Mouse (Mus musculus): ENCODE results near the gene Cpne9.

The Cpne9 gene

DNA sequence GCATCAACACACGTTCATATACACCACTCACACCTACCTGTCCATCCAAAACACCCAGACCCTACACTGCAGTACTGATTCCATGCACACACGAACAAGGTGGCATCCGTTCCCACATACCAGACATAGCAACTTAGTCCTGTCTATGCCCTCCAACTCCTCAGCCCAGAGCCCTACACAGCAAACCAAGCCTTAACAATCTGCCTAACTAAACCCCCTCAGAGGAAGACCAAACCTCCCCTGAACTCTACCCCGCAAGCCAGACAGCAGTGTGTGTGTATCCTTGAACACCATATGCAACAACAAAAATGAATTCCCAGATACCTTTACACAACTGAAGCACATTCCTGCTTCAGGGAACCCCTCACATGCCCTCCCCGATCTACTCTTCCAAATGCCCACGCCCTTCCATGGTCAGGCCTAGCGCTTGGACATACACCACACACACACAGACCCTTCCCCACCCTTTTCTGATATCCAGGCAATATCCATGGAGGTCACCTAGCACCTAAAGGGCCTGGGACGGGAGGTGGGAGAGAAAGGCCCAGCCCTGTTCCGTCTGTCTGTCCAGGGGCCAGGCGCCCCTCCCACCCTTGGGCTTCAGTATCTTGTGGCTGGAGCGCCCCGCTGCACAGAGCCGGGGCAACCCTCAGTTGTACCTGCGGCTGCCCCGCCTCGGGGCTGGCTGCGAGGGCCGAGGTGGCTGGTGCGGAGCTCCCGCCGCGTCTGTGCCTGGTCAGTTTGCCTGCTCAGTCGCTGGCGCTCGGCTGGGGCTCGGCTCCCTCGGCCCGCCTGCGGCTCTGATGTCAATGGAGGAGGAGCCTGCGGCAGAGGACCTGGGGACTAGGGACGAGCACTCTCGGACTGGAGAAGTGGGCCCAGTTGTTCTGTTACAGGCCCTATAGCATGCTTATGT lies 61.3 kb downstream of the Cpne9 start, which contains the start of gene Camk1:
Gene Camk1, minus strand, starts transcription at position 808 of the 916 bp plus-strand sequence.
- peak; percentile 79 for DNase-seq

DNA sequence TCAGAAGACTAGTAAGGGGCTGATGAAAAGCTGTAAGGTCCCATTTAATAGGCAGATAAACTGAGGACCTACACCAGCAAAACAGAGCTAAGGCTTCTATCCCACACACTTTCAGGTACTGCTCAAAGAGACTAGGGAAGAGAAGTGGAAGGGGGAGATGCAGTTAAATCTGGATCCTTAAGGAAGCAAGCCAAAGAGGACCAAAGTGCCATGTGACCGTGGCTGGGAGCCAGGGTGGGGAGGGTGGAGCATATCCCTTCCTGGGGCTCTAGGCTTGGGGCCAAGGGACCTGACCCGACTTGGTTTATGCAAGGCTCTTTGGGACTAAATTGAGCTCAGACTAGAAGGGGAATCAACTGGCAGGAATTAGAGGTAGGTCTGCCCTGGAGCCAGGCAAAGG lies 62.2 kb downstream of the Cpne9 start:
- peak; percentile 56 for DNase-seq

DNA sequence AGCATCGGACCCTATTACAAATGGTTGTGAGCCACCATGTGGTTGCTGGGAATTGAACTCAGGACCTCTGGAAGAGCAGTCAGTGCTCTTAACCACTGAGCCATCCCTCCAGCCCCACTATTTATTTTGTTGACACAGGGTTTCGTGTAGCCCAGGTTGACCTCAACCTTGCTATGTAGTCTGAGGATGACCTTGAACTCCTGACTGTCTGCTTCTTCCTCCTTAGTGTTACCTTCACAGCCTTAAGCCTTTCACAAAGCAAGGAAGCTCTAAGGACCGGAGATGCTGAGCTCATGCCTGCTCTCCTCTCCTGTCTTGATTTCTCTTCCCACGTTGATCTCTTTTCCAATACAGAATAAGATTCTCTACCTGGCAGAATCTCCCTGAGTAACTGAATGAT lies 64.8 kb downstream of the Cpne9 start:
- DNase-seq: no peak

DNA sequence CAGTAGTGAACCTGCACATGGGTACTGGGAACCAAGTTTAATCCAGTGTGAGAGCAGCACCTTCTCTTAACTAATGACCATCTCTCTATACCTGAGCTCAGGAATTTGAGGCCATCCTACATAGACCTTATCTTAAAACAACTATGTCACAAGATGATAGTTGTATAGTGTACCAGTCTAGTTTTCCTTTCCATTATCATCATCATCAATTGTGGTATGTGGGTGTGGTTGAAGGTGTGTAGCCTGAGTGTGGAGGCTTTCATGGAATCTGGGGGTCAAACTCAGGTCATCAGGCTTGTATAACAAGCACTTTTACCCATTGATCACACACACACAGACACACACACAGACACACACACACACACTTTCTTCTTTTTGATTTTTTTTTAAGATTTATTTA lies 68.4 kb downstream of the Cpne9 start:
- no peak for DNase-seq

DNA sequence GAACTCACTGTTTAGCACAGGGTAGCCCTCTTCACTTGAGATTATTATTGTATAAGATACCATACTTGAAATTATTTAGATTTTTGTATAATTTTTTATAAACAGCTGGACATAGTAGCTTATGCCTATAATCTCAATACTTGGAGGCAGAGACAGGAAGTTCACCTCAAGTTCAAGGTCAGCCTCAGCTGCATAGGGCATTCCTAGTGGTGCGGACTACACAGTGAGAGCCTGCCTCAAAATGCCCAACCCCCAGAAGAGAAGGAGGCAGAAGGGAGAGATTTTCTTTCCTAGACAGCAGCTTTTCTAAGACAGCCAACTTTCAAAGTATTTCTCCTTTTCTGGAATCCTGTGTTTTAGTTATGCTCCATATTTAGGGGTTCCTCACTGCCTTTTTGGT lies 69.1 kb downstream of the Cpne9 start:
- DNase-seq: no peak

DNA sequence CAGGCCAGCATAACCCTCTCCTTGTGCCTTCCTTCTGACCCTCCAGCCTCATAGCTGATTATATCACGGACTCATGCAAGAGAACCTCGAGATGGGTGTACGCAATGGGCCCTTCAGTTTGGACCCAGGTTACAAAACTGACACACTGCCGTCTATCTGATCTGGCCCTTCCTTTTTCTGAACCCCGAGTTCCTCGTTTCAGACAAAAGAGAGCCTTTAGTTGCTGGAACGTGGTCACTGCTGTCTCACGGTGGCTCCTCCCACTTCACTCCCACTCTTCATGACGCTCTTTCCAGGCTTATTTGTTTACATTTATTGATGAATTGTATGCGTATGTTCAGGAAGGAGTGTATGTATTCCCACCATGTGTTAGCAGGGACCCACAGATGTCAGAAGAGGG lies 69.5 kb downstream of the Cpne9 start:
- no peak for DNase-seq

DNA sequence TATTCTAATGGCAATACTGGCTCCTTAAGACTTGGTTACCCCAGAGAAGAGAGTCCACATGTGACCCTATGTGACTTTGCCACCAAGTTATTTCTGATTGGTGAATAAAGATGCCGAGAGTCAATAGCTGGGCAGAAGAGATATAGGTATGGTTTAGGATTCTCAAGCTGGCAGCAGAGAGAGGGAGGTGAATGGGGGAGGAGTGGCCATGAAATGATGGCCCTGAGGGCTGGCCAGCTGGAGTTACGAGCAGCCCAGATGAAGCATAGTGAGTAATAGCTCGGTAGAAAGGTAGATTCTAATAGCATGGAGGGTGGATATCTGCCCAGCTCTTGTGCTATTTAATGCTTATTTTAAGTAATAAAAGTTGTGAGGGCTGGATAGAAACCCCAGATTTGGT lies 70.7 kb downstream of the Cpne9 start:
- DNase-seq: no peak

DNA sequence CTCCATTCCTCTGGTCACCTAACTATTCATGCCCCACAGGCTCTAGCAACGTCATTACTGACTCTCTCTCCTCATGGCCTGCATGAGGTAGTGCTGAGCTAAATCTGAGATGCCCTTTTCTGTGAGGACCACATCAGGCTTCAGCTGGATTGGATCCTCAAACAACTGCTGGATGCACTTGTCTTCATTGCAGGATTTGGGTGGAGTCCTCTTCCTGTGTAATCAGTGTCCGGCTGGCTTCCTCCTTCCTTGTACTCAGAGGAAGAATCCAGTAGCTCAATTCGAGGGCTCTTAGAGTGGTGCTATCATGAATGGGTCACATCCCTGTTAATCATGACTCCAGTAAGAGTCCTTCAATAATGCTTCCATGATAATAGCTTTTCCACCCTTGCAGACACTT lies 71.6 kb downstream of the Cpne9 start:
- no peak for DNase-seq
